Mouse (Mus musculus) frontal cortex, adult 2 months (tissue): ENCODE results near the gene Atxn7. TPM values are rescaled to one million over a fixed set of nuclear protein-coding genes. Genes with fewer than 3 reads are reported as not detected.

ENCODE experiments used
- DNase-seq, 2 experiments: peaks; one replicate each; pipeline ENCODE4 v3.0.0; 2022; ENCODE audit warnings: low spot score in 1 of 2; ENCODE audit errors: extremely low spot score in 1 of 2
- polyA plus RNA-seq: library from polyadenylated mRNA; depleted of rRNA; stranded (reverse); fragments of >200 nt; gene quantifications from 2 replicates; pipeline ENCODE4 v1.2.3, GENCODE M21; 2012; rRNA removed

Gene Atxn7
- polyA plus RNA-seq, 1 experiment = 27.3 TPM

GRCm38 (mm10) chr14:14104213-14104929 is 143.1 kb downstream of the Atxn7 start:
- DNase-seq = no peak

DNA sequence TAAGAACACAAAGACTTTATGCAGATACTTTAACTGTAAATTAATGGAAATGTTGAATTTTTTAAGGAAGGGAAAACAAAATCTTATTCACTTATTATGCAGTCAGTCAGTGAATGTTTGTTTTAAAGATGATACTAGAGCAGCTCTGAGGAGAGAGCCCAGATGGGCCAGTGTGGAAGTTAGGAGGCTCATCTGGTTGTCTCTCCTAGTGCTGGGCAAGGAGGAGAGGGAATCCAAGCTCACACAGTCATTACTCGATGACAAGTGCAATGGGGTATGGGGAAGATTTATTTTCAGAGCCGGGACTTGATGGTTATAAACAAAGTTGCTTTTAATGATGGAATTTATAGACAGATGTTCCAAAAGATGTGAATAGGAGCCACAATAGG is 143.7 kb downstream of the Atxn7 start:
- no peak for DNase-seq

GRCm38 (mm10) chr14:14110710-14111109 is 149.5 kb downstream of the Atxn7 start:
- peak in 1 of 2 experiments; percentile 46 for DNase-seq

DNA sequence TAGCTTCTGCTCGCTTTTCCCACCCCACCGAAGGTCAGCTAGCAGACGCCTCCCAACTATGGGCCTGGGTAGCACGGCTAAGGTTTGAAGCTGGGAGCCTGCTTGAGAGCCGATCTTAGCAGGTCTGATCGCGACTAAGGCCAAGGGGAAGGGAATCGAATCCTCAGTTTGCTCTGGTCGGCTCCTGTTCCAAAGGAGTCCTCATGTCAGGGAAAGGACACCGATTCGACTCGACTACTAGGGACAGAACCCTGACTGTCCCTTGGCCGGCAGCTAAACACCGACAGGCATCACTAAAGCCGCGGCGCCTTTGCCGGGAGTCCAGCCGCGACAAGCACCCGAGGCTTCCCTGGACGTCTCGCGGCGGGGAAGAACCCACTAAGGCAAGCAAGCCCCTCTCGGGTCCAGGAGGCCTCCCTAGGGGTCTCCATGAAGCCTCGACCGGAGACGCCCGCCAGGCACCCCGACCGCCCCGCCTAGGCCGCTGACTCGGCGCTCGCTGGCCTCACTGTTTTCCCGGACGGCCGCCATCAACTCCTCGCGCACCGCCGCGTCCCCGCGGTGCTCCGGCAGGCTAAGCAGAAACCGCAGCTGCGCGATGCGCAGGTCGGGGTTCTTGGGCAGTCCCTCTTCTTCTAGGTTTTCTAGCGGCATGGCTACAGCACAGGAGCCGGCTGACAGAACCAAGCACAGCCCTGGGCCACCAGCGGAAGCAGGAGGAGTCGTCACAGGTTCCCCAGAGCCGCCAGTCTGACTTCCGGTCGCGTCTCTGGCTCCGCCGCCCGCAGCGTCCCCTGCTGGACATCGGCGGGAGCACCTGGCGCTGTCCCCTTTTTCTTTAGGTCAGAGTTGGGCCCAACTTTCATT is 159.2 kb downstream of the Atxn7 start, which contains the start of gene Psmd6:
Psmd6 (minus strand) TSS at position 755 of the 867 bp plus-strand sequence.
- peak; percentile 75 to 95 for DNase-seq

Other genes with a start within 250 kb of the Atxn7 start
- not detected in 2 replicates for gene Gm281, start 47.0 kb upstream of the Atxn7 start, polyA plus RNA-seq
- gene Thoc7, start 412 bp downstream of the Atxn7 start, polyA plus RNA-seq = 98.9 and 104 TPM in 2 replicates
- gene Psmd6, start 159.5 kb downstream of the Atxn7 start, polyA plus RNA-seq = 82.0 and 97.5 TPM in 2 replicates
- gene Olfr720, start 225.4 kb downstream of the Atxn7 start, polyA plus RNA-seq = not detected in 2 replicates